Mouse (Mus musculus): ENCODE data around the gene Atp8a2.

GRCm38 (mm10) chr14:59721957-59722356 lies 475.0 kb downstream of the Atp8a2 start:
- no peak for TF ChIP-seq POLR2A (IDR thresholded peaks at IDR 0.05; ENCODE audit: insufficient read length, low read depth)
- TF ChIP-seq MAX (IDR thresholded peaks at IDR 0.05; ENCODE audit: low read depth): no peak
- TF ChIP-seq TCF3 (IDR thresholded peaks at IDR 0.05; ENCODE audit: insufficient read length, low read depth): peak; percentile 77
- TF ChIP-seq E2F4 (IDR thresholded peaks at IDR 0.05; ENCODE audit: insufficient read depth): no peak
- no peak for TF ChIP-seq USF1 (IDR thresholded peaks at IDR 0.05; ENCODE audit: low read depth)
- TF ChIP-seq TCF12 (IDR thresholded peaks at IDR 0.05; ENCODE audit: insufficient read depth, poor library complexity, severe bottlenecking): peak; percentile 95
- peak; percentile 41 to 95 (median 91) for TF ChIP-seq MYOG (IDR thresholded peaks at IDR 0.05; ENCODE audit: control insufficient read depth in 1 of 3, insufficient read depth in 1 of 3, insufficient read length in 2 of 3, low read depth in 2 of 3)

All from myocyte (in vitro differentiated cells).